Mouse (Mus musculus) erythroblast, embryonic 14.5 days (primary cell): ENCODE data around the gene Taf11.

Experiments
- GATA1 ChIP-seq: IDR thresholded peaks from 2 replicates; pipeline ENCODE4 v1.6.1; 2012; ENCODE audit warnings: low read length, inconsistent platforms, mixed read lengths
- TAL1 ChIP-seq: IDR thresholded peaks from 3 replicates; pipeline ENCODE4 v1.6.1; 2012; ENCODE audit warnings: low read length, inconsistent platforms, mixed read lengths

DNA sequence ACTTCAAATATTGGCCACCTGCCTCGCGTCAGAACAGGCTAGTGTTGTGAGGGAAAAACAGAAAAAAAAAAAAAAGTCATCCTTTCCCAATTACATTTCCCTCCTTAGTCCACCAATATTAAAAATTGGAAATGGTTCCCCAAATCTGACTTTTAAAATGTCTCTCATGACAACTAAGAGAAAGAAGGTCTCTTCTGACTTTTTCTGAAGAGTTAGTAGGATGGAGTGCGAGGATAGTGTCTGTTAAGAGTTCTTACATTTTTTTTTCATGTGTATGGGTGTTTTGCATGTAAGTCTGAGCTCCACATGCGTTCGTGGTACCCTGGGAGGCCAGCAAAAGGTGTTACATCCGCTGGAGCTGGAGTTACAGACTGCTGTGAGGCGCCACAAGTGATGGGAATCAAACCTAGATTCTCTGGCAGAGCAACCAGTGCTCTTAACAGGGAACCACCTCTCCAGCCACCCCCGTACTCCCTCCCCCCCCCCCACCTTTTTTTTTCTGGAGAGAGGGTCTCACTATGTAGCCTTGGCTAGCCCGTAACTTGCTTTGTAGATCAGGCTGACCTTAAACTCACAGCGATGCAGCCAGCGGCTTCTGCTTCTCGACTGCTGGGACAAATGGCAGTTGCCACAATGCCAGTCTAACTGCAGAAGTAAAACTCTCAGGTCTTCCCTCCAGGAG is 1.3 kb downstream of the Taf11 start:
- TF ChIP-seq TAL1, result no peak
- TF ChIP-seq GATA1, result no peak
